Mouse (Mus musculus): ENCODE measurements around the gene Rpl27a. TPM values are rescaled to one million over a fixed set of nuclear protein-coding genes. Genes with fewer than 3 reads are reported as not detected.

Rpl27a gene
- polyA plus RNA-seq, 1 experiment, result 1,006 TPM

DNA sequence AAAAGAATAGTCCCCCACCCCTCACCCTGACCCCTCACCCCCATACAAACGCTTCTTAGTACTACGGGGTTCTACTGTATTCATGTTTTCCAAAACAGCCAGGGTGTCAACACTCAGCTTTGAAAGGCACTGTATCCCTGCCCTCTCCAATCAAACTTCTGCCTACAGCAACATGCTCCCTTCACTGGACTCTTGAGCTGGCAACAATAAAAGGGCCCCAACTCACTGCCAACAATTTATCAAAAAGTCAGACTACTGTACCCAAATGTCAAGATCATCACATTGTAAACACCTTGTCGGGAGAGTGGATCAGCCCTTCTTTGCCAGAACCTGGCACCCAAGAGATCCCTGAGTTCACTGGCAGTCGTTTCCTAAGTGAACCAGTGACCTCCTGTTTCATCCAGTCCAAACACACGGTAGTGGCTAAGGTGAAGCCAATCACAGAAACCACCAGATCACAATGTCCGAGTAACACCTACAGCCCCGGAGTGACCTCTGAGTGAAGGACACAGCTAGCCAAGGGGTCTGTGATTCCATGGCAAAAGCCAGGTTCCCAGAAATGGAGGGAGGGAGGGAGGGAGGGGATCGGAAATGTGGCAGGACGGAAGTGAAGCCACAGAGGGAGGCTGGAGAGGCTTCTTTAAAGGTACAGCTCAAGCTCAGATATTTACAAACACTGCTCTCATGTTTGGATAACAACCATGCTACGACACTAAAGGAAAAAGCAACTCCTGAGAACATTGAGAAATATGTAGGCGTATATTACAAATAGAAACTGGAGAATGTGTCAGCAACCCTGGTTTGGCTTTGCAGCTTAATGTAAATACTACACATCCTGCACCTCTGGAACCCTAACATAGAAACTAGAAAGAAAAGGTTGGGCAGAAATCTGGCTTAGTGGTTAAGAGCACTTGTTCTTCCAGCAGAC lies 48.2 kb downstream of the Rpl27a start:
- Histone ChIP-seq H3K9me3 (ENCODE audit: control insufficient read depth, low read length) (no peaks in the 10 kb centered on the region), H3K4me1 (ENCODE audit: control insufficient read depth) (no peaks in the 10 kb centered on the region; the same call in 1 of the 2 replicates), H3K36me3 (ENCODE audit: control insufficient read depth) (peaks cover 33% of the 10 kb centered on the region), H3K27me3 (ENCODE audit: control insufficient read depth) (no peaks in the 10 kb centered on the region), H3K4me3 (replicated peaks) (no peak overlapping the region)
- TF ChIP-seq TAL1 (IDR thresholded peaks at IDR 0.05; ENCODE audit: low read length), result no peak
- TF ChIP-seq GATA1 (IDR thresholded peaks at IDR 0.05; ENCODE audit: low read length), result no peak

DNA sequence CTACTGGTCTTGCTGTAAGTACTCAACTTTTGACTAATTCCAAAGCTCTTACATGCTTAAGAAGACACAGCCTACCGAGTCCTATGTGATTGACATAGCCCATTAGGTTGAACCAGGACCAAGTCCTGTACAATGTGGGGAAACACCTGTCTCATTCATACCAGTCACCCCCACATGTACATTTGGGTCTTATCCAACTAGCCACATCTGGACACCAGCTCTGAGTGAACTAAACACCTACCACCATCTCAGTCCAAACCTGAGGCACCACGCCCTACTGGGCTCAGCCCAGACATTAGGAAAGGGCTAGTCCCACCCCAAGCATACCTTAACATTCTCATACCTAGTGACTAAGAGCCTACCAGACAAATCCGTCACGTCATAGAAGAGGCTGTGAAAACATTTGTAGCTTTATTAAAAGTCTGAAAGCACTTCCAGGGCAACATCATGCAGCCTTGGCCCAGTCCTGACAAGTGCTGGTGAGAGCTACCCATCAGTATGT lies 49.5 kb downstream of the Rpl27a start:
- H3K27me3 ChIP-seq (ENCODE audit: control insufficient read depth), result no peaks in the 10 kb centered on the region
- no peak for TF ChIP-seq GATA1 (IDR thresholded peaks at IDR 0.05; ENCODE audit: low read length)
- TF ChIP-seq TAL1 (IDR thresholded peaks at IDR 0.05; ENCODE audit: low read length), result no peak
- H3K4me1 ChIP-seq (ENCODE audit: control insufficient read depth), result no peaks in the 10 kb centered on the region; the same call in 1 of the 2 replicates

More for the DNA sequence above, 49.5 kb downstream of the Rpl27a start:
- Histone ChIP-seq H3K9me3 (ENCODE audit: control insufficient read depth, low read length) (no peaks in the 10 kb centered on the region), H3K4me3 (replicated peaks) (no peak overlapping the region), H3K36me3 (ENCODE audit: control insufficient read depth) (peaks cover 33% of the 10 kb centered on the region)

Other genes starting within 250 kb of the Rpl27a start
- not detected in 2 replicates for gene Stk33, start 80.1 kb upstream of the Rpl27a start, polyA plus RNA-seq (2012)
- gene Trim66, start 11.0 kb upstream of the Rpl27a start, polyA plus RNA-seq (2012), result not detected in 2 replicates
- gene St5, start 184.5 kb downstream of the Rpl27a start, polyA plus RNA-seq (2012), result 1.1 and 1.3 TPM in 2 replicates
- 7.5 and 10.3 TPM in 2 replicates for gene Akip1, start 184.5 kb downstream of the Rpl27a start, polyA plus RNA-seq (2012)
- gene BC051019, start 204.7 kb downstream of the Rpl27a start, polyA plus RNA-seq (2012), result not detected in 2 replicates
- 0.11 and 0.28 TPM in 2 replicates for gene Ascl3, start 212.6 kb downstream of the Rpl27a start, polyA plus RNA-seq (2012)
- 0.19 and 0.51 TPM in 2 replicates for gene Tmem9b, start 233.7 kb downstream of the Rpl27a start, polyA plus RNA-seq (2012)